Mouse (Mus musculus) induced T-regulatory cell, adult 2 months (primary cell): ENCODE results near the gene BC117090.
"Not testable (repeated sequence)": the region's sequence is repeated elsewhere in the genome, so short reads cannot be mapped to it uniquely, and the experiment has no call there.

Experiments used
- DNase-seq: peaks from one replicate; pipeline ENCODE4 v3.0.0-alpha.2; 2012; ENCODE audit warnings: low read depth

The BC117090 gene

DNA sequence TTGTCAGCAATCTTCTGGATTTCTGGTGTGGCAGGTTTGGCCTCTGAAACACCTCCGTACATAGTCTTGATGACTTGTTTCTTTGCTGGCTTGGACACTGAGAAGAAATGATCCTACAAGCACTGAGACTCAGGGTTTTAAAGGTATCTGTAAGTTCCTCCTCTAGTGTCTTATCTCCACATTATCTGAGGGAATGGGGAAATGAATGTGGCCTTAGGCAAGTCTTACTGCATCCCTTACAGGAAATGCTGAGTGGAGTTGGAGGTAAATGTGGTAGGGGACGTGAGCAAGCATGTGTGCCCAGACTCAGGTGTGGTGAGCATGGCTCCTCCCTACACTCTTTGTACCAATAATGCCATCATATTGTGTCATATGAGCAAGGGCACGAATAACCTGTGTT lies at the start of gene BC117090:
Gene BC117090, minus strand, starts transcription at position 101 of the 400 bp plus-strand sequence.
- DNase-seq = no peak

- not testable (repeated sequence) for DNase-seq
Measured at GRCm38 (mm10) chr16:36367648-36368047, 33.5 kb upstream of the BC117090 start, which contains the start of gene BC100530. Gene BC100530 (minus strand): TSS chr16:36367748.

GRCm38 (mm10) chr16:36337171-36337570 lies 3.0 kb upstream of the BC117090 start:
- DNase-seq = no peak

DNA sequence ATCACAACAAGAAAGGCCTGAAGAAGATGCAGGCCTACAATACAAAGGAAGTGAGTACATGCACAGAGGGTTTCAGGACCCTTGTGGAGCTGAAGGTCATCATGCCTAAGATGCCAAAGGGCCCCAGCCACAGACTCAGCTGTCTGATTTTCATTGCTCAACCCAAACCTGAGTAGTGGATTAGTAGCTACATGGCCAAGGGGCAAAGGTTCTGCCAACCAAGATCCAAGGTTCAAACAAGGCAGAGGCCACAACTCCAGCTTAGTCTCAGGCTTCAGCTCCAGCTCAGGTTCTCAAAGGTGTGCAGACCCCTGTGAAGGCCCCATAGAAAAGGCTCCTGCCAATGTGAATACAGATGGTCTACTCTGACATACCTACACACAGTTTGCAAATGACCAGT lies 14.8 kb downstream of the BC117090 start:
- no peak for DNase-seq

DNA sequence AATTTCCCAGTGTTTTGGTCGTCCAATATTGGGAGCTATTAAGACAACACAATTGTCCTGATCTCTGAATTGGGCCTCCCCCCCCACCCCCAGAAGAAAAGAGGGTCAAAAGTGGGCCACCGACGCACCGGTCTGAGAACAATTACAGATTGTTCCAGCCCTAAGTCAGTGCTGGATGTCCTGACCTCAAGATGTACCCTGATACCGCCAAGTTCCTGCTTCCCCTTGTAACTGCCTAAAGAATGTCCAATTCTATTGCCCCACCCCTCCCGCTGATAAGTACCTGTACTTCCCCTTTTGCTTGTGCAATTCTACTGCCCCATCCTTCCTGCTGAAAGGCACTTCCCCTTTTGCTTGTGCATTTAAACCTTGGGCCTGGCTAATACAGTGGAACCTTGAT lies 18.0 kb downstream of the BC117090 start:
- not testable (repeated sequence) for DNase-seq

- no peak for DNase-seq
Measured at GRCm38 (mm10) chr16:36307631-36308030, 26.5 kb downstream of the BC117090 start.

GRCm38 (mm10) chr16:36289140-36289539 lies 45.0 kb downstream of the BC117090 start:
- DNase-seq = no peak

GRCm38 (mm10) chr16:36276796-36277195 lies 57.3 kb downstream of the BC117090 start, which contains the start of gene Stfa1:
Gene Stfa1 (plus strand): TSS chr16:36276951.
- not testable (repeated sequence) for DNase-seq
